Mouse (Mus musculus) kidney, postnatal 0 days (tissue): ENCODE measurements around the gene Zfp326. TPM values are rescaled to one million over a fixed set of nuclear protein-coding genes. Genes with fewer than 3 reads are reported as not detected.
"Not testable (repeated sequence)": the region's sequence is repeated elsewhere in the genome, so short reads cannot be mapped to it uniquely, and the experiment has no call there.

Source experiments
- ATAC-seq: fragments of 200-750 bp; cut with Nextera tagmentation; replicated peaks from 2 replicates; pipeline ENCODE4 v1.8.0; 2017; ENCODE audit warnings: low read depth, moderate number of reproducible peaks, moderate TSS enrichment, moderate library complexity; ENCODE audit not compliant: low FRiP score
- DNase-seq: peaks from one replicate; pipeline ENCODE4 v3.0.0-alpha.2; 2016; ENCODE audit warnings: low spot score
- H3K27ac ChIP-seq: fragments of 300-500 bp; sonication (generic); 2 replicates; pipeline ENCODE4 v1.5.1; 2014; ENCODE audit warnings: mild to moderate bottlenecking
- H3K27me3 ChIP-seq: fragments of 300-500 bp; sonication (generic); 2 replicates; pipeline ENCODE4 v1.6.1; 2014; ENCODE audit warnings: low read length, mixed read lengths; ENCODE audit not compliant: insufficient read depth
- H3K36me3 ChIP-seq: fragments of 300-500 bp; sonication (generic); 2 replicates; pipeline ENCODE4 v1.6.1; 2014; ENCODE audit warnings: low read length, mixed read lengths; ENCODE audit not compliant: insufficient read depth
- H3K4me1 ChIP-seq: fragments of 300-500 bp; sonication (generic); replicated peaks from 2 replicates; pipeline ENCODE4 v1.6.1; 2014; ENCODE audit warnings: antibody characterized with exemption, low read length, mixed read lengths; ENCODE audit not compliant: insufficient read depth
- H3K4me2 ChIP-seq: fragments of 300-500 bp; sonication (generic); 2 replicates; pipeline ENCODE4 v1.6.1; 2014; ENCODE audit warnings: mild to moderate bottlenecking, low read length, moderate library complexity, mixed read lengths
- H3K4me3 ChIP-seq: fragments of 300-500 bp; sonication (generic); replicated peaks from 2 replicates; pipeline ENCODE4 v1.5.1; 2014; ENCODE audit warnings: low read depth, low read length
- H3K9ac ChIP-seq: fragments of 300-500 bp; sonication (generic); 2 replicates; pipeline ENCODE4 v1.6.1; 2014; ENCODE audit warnings: low read depth, low read length
- H3K9me3 ChIP-seq: fragments of 300-500 bp; sonication (generic); replicated peaks from 2 replicates; pipeline ENCODE4 v1.6.1; 2016; ENCODE audit warnings: low read length, inconsistent platforms, mixed read lengths
- CTCF ChIP-seq: IDR thresholded peaks from 2 replicates; pipeline ENCODE4 v1.5.1; 2016; ENCODE audit warnings: antibody characterized with exemption, low read depth, mild to moderate bottlenecking, moderate library complexity
- WGBS: fragments of 180-500 bp; shearing (Covaris S2); extraction: QIAGEN DNeasy Blood & Tissue Kit; methylation state at CpG from one replicate; pipeline ENCODE4 v1.1.7; 2014; 5-methylcytosine and 5-hydroxymethylcytosine counted together
- polyA plus RNA-seq: library from polyadenylated mRNA; unstranded; fragments of >200 nt; fragmentation: Nextera tagmentation; extraction: Ambion mirVana; gene quantifications from 2 replicates; pipeline ENCODE4 v1.2.1, GENCODE M21; 2015

Gene Zfp326
- polyA plus RNA-seq, 1 experiment from 2014 or later, result 28.9 TPM

DNA sequence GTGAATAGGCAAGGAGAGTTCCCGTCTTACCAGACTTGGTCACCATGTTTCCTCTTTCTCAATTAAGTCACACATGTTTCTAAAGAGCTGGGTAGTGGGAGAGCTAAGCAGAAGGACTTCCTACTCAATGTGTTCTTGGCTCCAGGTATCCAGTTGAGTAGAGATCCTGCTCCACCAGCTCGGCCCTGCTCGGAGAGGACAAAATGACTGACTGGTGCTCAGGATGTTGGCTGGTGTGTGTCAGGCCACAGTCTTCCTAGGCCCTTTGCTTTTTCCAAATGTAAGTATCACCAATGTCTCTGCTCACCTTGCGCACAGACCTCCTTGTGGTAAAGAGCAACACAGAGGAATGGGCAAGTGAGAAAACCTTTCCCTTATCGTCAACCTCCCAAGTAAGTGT is 14.7 kb upstream of the Zfp326 start:
- no peak overlapping the region for H3K4me2 ChIP-seq
- H3K9ac ChIP-seq, result no peak overlapping the region
- no peaks in the 10 kb centered on the region for H3K27me3 ChIP-seq
- WGBS, result 92% methylated on average over 5 of the region's 5 CpGs
- H3K9me3 ChIP-seq, result no peaks in the 10 kb centered on the region
- no peaks in the 10 kb centered on the region for H3K36me3 ChIP-seq
- no peak overlapping the region for H3K27ac ChIP-seq
- DNase-seq, result no peak
- ATAC-seq, result no peak
- H3K4me3 ChIP-seq, result no peak overlapping the region
- TF ChIP-seq CTCF, result no peak
- H3K4me1 ChIP-seq, result peaks cover 10% of the 10 kb centered on the region; the same call in 1 of the 2 replicates

DNA sequence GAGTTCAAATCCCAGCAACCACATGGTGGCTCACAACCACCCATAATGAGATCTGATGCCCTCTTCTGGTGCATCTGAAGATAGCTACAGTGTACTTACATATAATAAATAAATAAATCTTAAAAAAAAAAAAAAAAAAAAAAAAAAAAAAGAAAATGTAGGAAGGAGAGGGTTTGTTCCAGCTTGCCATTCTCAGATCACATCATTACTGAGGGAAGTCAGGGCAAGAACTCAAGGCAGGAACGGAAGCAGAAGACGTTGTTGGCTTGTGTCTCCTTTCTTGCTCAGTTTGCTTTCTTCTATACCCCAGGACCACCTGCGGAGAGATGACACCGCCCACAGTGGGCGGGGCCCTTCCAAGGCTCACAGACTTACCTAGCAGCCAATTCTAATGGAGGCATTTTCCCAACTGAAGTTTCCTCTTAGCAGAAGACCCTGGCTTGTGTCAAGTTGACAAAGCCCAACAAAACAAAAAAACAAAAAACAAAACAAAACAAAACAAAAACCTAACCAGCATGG is 11.2 kb upstream of the Zfp326 start:
- not testable (repeated sequence) for H3K4me3 ChIP-seq, H3K9ac ChIP-seq, DNase-seq, H3K27ac ChIP-seq, H3K36me3 ChIP-seq, H3K4me2 ChIP-seq, H3K4me1 ChIP-seq, ATAC-seq, H3K9me3 ChIP-seq, H3K27me3 ChIP-seq
- 68% methylated on average over 5 of the region's 5 CpGs for WGBS

DNA sequence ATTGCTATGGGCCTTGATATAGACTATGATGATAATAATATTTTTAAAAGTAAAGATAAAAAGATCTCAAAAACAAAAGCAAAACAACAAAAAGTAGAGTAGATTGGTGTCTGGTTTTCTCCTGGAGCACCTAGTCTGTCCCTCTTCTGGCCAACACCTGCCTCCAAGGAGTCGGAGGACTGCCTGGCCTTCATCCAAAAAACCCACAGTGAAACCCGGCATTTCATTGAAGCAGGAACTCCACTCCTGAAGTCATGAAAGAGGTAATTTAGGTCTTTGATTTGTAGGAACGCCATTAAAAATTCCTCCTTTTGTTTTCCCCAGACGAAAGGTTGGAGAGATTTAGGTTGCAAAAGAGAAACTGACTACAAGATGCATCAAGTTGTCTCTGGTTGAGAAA is 8.9 kb upstream of the Zfp326 start:
- 24% methylated on average over 4 of the region's 4 CpGs for WGBS
- TF ChIP-seq CTCF, result no peak
- Histone ChIP-seq H3K27me3 (no peaks in the 10 kb centered on the region), H3K9ac (no peak overlapping the region), H3K27ac (peak overlapping the region; percentile 31; the same call in 1 of the 2 replicates), H3K4me3 (no peak overlapping the region), H3K9me3 (no peaks in the 10 kb centered on the region), H3K36me3 (no peaks in the 10 kb centered on the region), H3K4me2 (peak overlapping the region; percentile 14), H3K4me1 (peaks cover 4% of the 10 kb centered on the region; the same call in 1 of the 2 replicates)
- ATAC-seq, result no peak
- DNase-seq, result peak; percentile 29

DNA sequence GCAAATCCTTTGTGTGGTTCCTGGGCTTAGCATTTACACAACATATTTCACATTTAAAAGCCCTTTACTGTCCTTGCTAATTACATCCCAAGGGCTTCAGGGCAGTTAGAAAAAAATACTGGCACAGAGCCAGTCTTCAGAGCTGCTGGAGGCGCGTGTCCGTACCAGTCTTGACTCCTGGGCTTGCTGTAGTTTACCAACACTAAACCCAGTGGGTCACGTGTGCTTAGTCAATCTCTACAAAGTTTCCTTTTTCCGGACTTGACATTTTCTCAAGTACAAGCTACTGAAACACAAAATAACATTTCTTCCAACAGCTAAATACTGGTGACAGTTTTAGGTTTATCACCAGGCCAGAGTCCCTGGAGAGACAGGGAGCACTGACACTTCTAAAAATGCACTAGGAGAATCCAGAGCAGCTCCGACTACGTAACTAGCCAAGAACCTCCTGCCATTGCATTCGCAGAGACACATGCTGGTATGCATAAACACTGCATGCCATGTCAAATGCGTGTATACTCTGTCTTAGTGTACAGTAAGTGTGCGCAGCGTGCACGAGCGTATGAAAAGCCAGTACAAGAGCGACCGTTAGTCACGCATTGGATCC is 8.4 kb upstream of the Zfp326 start:
- DNase-seq (peak; percentile 68), ATAC-seq (peak; percentile 78)
- 53% methylated on average over 16 of the region's 16 CpGs for WGBS
- no peaks in the 10 kb centered on the region for H3K9me3 ChIP-seq
- peak overlapping the region; percentile 31; the same call in 1 of the 2 replicates for H3K27ac ChIP-seq
- H3K27me3 ChIP-seq, result no peaks in the 10 kb centered on the region
- peak overlapping the region; percentile 14 for H3K4me2 ChIP-seq
- H3K36me3 ChIP-seq, result no peaks in the 10 kb centered on the region
- H3K4me3 ChIP-seq, result no peak overlapping the region
- no peak overlapping the region for H3K9ac ChIP-seq
- peaks cover 4% of the 10 kb centered on the region; the same call in 1 of the 2 replicates for H3K4me1 ChIP-seq
- TF ChIP-seq CTCF, result no peak

DNA sequence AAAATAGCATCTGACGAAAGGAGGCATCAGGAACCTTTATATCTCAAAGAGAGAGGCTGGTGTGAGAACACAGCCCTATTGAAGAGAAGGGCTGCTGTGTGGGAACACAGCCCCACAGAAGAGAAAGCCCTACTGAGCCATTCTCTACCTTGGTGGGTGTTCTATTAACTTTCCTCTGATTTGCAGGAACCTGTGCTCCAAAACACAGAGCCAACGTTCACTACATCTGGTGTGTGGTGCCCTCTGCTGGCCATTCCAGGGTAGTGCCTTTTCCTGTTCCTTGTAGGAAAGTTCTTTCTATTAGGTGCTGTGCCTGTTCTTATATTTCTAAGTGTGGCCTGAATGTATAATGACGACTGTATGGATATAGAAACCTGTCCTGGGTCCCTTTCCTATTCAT is 7.8 kb upstream of the Zfp326 start:
- peak; percentile 93 for DNase-seq
- TF ChIP-seq CTCF, result peak; percentile 98
- H3K9me3 ChIP-seq, result no peaks in the 10 kb centered on the region
- 0 out of 2 replicates have a peak overlapping the region, but pooled peaks have one; percentile 31 for H3K27ac ChIP-seq
- no peaks in the 10 kb centered on the region for H3K27me3 ChIP-seq
- peak; percentile 58 for ATAC-seq
- no peak overlapping the region for H3K9ac ChIP-seq
- peaks cover 4% of the 10 kb centered on the region; the same call in 1 of the 2 replicates for H3K4me1 ChIP-seq
- WGBS, result 31% methylated on average over 3 of the region's 3 CpGs
- H3K36me3 ChIP-seq, result no peaks in the 10 kb centered on the region
- no peak overlapping the region for H3K4me2 ChIP-seq
- H3K4me3 ChIP-seq, result no peak overlapping the region

DNA sequence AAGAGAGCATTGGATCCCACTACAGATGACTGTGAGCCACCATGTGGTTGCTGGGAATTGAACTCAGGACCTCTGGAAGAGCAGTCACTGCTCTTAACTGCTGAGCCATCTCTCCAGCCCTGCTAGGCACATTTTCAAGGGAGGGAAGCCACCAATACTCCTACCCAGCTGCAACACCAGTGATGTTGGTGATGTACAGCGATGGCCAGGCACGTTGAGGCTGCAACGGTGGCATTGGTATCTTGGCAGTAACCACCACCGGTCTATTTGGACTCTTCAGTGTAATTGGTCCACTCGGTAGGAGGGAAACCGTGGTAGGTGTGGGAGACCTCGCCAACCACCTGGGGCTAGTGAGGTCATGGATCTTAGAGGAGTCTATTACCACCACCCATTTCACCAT is 6.6 kb upstream of the Zfp326 start:
- WGBS, result 85% methylated on average over 7 of the region's 7 CpGs
- H3K4me3 ChIP-seq, result no peak overlapping the region
- no peaks in the 10 kb centered on the region for H3K36me3 ChIP-seq
- H3K27ac ChIP-seq, result no peak overlapping the region
- H3K9ac ChIP-seq, result no peak overlapping the region
- no peak overlapping the region for H3K4me2 ChIP-seq
- no peaks in the 10 kb centered on the region for H3K9me3 ChIP-seq
- no peaks in the 10 kb centered on the region for H3K27me3 ChIP-seq
- DNase-seq (no peak), ATAC-seq (no peak)
- peaks cover 4% of the 10 kb centered on the region; the same call in 1 of the 2 replicates for H3K4me1 ChIP-seq
- TF ChIP-seq CTCF, result no peak
